Mouse (Mus musculus) layer of hippocampus, postnatal 36 days (tissue): ENCODE measurements around the gene Gm47985. TPM values are rescaled to one million over a fixed set of nuclear protein-coding genes. Genes with fewer than 3 reads are reported as not detected.
"Not testable (repeated sequence)": the region's sequence is repeated elsewhere in the genome, so short reads cannot be mapped to it uniquely, and the experiment has no call there.

Source experiments
- DNase-seq, 2 experiments: peaks; one replicate each; pipeline ENCODE4 v3.0.0; 2022
- total RNA-seq, 2 experiments: library from RNA; stranded (reverse); gene quantifications; 2 replicates each; pipeline ENCODE4 v1.2.3; 2021

Gm47985 gene
- total RNA-seq, 2 experiments from 2014 or later = not detected

DNA sequence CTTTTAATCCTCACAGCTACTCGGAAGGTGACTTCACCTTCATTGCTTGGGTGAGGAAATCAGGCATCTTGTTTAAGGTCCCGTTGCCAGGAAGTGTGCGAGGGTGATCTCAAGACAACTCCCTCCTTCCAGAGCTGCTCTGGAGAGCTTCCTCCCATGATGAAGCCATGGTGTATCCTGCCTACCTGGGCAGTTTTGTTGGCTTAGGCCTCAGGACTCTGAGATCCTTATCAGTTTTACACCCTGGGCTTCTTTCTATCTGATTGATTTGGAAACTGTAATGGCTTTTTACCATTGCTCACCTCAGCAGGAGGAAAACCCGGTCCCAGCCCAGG, 4.4 kb upstream of the Gm47985 start:
- no peak for DNase-seq

DNA sequence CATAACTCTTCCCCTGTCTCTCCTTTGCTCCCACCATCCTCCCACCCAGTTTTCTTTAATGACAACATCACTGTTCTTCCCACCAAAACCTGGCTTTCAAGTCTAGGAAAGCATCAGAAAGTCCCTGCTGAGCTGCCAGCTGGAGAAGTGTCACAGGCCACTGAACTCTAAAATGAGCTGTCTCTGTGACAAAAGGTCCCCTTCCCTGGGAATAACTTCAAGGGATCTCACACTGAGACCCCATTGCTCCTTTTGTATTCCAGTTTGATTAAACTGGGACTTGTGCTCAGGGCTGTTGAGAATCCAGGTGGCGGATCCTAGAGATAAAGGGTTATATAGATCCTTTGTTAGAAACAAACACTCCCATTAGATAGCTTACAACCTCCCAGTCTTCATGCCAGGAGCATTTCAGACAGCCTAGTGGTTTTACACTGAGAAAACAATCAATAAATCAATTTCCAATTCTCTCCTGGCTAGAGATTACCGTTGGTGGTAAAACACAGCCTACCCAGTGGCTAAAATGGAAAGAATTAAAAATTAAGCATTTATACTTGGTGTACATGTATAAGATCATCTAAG, 3.7 kb upstream of the Gm47985 start:
- DNase-seq = no peak

DNA sequence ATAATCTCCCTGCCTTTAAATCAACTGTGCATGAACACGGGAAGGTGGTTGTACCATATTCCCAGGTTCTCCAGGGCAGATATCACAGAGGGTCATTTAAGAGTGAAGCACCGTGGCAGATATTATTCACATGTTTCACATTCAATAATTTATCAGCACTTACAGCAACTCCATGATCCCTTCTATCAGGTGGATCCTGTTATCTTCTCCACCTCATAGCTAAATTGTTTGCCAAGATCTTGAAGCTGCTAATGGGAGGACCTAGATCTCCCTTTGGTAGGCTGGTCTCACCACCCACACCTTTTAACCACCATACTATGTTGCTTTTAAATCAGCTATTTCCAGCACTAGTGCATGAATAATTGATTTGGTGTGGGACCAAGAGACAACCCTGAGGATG, 2.2 kb upstream of the Gm47985 start:
- no peak for DNase-seq

DNA sequence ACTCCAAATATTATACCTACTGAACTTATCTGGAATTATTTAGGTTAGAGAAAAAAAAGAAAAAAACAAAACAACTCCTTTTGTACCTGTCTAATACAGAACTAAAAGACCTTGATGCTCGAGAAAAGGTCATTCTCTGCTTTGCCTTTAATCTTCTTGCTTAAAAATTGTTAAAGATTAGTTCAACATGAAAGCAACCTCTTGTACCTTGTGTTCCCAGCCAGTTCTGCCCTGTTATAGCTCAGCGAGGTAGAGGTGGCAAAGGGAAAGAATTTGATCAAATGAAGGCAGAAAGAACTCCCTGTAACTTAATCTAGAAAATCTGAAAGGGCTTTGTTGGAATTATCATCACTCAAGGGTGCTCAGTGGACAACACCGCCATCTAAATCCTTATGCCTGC, 3.8 kb downstream of the Gm47985 start:
- DNase-seq = not testable (repeated sequence)

DNA sequence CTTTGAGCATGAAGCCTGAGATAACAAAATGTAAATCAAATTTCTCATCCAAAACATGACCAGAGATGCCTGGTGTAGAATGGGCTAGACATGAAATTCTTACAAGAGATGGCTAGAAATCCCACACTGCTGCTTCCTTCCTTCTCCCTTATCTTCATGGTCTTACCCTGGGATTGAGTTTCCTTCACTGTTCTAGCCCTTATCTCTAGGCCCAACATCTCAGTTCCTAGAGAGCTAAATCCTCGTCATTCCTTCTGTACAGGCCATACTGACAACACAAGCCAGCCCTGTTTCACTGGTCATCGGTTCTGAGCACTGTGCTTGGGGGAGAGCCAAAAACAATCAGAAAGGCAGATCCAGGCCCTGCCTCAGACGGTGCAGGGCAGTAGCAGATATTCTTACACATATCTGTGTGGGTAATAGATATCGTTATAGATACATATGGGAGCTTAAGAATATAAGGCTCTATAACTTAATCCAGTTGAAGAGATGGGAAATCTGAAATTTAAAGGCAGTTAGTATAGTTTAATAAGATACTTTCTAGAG, 4.6 kb downstream of the Gm47985 start:
- DNase-seq = not testable (repeated sequence)

DNA sequence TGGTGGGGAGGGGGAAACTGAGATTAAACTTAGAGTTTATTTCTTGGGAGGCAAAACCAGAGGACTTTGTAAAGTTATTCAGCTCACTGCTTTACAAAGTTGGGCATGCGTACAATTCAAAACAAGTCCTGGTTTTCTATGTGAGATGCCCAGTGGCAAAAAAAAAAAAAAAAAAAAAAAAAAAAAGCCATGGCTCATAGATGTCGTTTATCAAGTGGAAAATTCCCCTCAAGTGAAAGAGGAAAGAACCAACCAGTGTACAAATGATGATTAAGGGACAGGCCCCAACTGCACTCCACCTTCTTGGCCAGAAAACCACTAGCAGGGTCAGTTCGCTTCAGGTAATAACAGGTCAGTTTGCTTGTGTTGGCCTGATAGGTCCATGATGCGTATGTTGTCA, 6.1 kb downstream of the Gm47985 start:
- no peak for DNase-seq

DNA sequence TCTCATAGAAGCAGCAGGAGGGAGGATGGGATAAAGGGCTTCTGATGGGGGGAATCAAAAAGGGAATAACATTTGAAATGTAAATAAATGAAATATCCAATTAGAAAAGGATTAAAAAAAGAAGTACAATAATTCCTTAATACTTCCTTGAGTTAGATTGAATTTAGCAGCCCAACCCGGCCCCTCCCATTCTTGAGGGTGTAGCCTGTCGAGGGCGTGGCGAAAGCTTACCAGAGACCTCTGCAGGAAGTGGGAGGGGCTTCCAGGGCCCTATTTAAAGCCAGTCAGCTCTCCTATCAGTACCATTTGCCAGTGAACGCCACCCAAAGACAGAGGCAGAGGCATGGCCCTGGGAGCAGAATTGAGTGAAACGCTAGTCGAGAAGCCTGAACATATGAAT, 9.7 kb downstream of the Gm47985 start, which contains the start of gene Gm8947:
Gene Gm8947 (plus strand): TSS at position 302 of the 400 bp plus-strand sequence.
- not testable (repeated sequence) for DNase-seq

DNA sequence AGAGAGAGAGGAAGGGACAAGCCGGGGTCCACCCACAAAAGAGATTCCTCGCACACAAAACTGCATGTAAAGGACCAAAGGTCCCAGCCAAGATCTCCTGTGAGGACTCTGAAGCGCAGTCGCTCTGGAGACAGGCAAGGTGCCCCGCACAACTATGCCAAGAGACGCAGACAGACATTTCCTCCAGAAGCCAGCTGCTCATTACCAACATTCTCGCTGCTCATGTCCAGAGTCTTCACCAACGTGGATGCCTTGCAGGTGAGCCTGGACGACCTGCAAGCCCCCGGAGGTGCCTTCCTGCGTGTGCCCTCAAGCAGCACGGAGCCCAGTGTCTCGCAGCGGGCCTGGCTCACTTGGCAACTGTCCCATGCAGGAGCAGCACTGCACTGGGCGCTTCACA, 10.4 kb downstream of the Gm47985 start:
- not testable (repeated sequence) for DNase-seq

DNA sequence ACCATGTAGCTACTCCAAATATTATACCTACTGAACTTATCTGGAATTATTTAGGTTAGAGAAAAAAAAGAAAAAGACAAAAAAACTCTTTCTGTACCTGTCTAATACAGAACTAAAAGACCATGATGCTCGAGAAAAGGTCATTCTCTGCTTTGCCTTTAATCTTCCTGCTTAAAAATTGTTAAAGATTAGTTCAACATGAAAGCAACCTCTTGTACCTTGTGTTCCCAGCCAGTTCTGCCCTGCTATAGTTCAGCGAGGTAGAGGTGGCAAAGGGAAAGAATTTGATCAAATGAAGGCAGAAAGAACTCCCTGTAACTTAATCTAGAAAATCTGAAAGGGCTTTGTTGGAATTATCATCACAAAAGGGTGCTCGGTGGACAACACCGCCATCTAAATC, 13.6 kb downstream of the Gm47985 start:
- DNase-seq = not testable (repeated sequence)

DNA sequence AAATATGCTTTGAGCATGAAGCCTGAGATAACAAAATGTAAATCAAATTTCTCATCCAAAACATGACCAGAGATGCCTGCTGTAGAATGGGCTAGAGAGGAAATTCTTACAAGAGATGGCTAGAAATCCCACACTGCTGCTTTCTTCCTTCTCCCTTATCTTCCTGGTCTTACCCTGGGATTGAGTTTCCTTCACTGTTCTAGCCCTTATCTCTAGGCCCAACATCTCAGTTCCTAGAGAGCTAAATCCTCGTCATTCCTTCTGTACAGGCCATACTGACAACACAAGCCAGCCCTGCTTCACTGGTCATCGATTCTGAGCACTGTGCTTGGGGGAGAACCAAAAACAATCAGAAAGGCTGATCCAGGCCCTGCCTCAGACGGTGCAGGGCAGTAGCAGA, 14.4 kb downstream of the Gm47985 start:
- not testable (repeated sequence) for DNase-seq

DNA sequence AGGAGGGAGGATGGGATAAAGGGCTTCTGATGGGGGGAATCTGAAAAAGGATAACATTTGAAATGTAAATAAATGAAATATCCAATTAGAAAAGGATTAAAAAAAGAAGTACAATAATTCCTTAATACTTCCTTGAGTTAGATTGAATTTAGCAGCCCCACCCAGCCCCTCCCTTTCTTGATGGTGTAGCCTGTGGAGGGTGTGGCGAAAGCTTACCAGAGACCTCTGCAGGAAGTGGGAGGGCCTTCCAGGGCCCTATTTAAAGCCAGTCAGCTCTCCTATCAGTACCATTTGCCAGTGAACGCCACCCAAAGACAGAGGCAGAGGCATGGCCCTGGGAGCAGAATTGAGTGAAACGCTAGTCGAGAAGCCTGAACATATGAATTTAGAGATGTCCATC, 15.8 kb downstream of the Gm47985 start, which contains the start of gene Gm47995:
Gene Gm47995 (plus strand): TSS at position 329 of the 400 bp plus-strand sequence.
- not testable (repeated sequence) for DNase-seq

DNA sequence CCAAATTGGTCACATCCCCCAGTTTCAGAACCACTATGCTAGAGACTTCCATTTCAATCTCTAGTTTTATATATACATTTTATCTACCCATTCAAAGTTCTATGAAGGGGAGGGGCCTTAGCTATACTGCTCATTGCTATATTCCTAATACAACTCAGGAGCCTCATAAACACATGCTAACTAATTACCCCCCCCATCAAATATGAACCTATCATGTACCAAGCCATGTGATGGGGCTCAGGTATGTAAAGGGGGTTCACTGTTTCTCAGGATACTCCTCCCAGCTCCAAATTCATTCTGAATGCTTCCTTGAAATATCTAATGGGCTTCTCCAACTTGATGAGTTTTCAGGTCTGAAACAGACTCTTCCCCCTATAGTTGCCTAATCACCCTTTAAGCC, 18.3 kb downstream of the Gm47985 start:
- DNase-seq = not testable (repeated sequence)

DNA sequence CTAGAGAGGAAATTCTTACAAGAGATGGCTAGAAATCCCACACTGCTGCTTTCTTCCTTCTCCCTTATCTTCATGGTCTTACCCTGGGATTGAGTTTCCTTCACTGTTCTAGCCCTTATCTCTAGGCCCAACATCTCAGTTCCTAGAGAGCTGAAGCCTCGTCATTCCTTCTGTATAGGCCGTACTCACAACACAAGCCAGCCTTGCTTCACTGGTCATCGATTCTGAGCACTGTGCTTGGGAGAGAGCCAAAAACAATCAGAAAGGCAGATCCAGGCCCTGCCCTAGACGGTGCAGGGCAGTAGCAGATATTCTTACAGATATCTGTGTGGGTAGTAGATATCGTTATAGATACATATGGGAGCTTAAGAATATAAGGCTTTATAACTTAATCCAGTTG, 20.4 kb downstream of the Gm47985 start:
- not testable (repeated sequence) for DNase-seq

DNA sequence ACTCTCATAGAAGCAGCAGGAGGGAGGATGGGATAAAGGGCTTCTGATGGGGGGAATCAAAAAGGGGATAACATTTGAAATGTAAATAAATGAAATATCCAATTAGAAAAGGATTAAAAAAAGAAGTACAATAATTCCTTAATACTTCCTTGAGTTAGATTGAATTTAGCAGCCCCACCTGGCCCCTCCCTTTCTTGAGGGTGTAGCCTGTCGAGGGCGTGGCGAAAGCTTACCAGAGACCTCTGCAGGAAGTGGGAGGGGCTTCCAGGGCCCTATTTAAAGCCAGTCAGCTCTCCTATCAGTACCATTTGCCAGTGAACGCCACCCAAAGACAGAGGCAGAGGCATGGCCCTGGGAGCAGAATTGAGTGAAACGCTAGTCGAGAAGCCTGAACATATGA, 21.5 kb downstream of the Gm47985 start, which contains the start of gene 3110040M04Rik:
Gene 3110040M04Rik (plus strand): TSS at position 304 of the 400 bp plus-strand sequence.
- DNase-seq = not testable (repeated sequence)

DNA sequence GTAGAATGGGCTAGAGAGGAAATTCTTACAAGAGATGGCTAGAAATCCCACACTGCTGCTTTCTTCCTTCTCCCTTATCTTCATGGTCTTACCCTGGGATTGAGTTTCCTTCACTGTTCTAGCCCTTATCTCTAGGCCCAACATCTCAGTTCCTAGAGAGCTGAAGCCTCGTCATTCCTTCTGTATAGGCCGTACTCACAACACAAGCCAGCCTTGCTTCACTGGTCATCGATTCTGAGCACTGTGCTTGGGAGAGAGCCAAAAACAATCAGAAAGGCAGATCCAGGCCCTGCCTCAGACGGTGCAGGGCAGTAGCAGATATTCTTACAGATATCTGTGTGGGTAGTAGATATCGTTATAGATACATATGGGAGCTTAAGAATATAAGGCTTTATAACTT, 26.2 kb downstream of the Gm47985 start:
- DNase-seq = not testable (repeated sequence)

DNA sequence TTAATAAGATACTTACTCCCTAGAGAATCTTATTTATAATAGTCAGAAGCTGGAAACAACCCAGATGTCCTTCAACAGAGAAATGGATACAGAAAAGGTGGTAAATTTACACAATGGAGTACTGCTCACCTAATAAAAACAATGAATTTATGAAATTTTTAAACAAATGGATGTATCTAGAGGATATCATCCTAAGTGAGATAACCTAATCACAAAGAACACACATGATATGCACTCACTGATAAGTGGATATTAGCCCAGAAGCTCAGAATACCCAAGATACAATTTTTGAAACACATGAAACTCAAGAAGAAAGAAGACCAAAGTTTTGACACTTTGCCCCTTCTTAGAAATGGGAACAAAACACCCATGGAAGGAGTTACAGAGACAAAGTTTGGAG, 26.6 kb downstream of the Gm47985 start:
- not testable (repeated sequence) for DNase-seq

DNA sequence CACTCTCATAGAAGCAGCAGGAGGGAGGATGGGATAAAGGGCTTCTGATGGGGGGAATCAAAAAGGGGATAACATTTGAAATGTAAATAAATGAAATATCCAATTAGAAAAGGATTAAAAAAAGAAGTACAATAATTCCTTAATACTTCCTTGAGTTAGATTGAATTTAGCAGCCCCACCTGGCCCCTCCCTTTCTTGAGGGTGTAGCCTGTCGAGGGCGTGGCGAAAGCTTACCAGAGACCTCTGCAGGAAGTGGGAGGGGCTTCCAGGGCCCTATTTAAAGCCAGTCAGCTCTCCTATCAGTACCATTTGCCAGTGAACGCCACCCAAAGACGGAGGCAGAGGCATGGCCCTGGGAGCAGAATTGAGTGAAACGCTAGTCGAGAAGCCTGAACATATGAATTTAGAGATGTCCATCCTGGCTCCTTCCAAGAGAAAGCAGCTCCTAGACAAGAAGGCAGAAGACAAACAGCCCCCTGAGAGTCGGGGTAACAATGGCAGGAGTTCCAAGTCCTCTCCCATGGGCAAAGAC, 27.6 kb downstream of the Gm47985 start, which contains the start of gene Gm47996:
Gene Gm47996 (plus strand): TSS at position 308 of the 532 bp plus-strand sequence.
- not testable (repeated sequence) for DNase-seq

DNA sequence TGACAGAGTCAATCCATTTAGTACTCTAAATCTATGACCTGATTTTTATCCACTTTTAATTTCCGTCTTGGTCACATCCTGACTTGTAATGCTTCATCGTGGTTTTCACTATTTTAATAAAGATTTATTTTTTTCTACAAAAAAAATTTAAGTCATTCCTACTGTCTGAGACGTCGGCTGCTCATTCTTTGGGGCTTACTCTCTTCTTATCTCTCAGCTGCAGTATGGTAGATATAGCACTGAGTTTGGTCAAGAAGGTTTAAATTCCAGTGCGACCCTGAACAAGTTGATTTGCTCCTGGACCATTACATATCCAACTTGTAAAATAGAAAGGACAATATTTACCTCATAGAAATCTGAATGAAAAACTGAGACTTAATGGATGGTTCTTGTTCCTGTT, 29.3 kb downstream of the Gm47985 start:
- not testable (repeated sequence) for DNase-seq

DNA sequence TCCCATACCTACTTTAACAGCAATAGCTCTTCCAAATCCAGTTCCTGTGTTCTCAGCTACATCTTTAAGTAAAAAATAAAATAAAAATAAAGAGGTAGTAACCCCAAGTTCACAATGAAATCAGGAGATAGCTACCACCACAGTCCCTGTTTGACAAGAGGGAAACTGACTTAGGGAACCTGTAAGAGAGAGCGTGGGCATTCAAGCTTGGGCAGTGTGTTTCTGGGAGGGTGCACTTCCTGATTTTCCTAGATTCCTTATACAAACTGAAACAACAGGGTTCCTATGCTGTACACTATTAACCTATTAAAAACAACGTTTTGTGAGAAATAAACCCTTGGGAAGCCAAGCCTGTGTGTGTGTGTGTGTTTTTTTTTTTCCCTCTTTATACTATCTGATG, 32.5 kb downstream of the Gm47985 start:
- no peak for DNase-seq

DNA sequence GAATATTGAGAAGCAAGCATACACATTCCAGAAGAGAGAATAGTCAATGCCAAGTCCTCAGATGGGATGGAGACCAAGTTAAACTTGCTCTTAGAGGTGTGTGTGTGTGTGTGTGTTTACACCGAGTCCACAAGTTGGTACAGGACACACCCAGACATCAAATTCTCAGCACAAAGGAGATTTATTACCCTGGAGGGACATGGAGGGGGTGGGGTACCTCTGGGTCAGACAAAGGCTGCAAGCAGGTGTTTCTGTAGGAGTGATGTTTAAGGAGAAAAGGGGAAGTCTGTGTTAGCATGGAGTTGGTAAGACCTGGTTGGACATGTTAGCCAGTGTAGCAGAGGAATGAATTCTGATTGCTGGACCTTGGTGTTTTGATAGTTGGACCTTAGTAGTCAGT, 33.6 kb downstream of the Gm47985 start:
- DNase-seq = no peak

DNA sequence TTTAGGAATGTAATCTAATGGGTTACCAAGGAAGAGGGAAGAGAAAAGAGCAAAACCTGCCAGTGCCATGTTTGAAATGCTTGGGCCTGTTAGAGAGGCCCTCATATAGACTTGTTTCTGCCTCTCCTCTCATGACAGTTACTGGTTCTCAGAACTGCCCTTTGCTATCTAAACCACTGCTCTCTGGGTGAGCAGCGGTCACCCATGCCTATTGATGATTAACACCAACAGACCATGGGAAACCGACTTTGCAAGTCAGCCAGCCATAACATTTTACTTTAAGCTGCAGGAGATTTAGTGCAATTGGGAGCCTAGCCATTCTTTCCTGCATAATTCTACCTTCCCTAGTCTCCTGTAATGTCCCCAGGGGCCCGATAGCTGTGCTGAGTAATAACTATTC, 34.1 kb downstream of the Gm47985 start:
- no peak for DNase-seq

DNA sequence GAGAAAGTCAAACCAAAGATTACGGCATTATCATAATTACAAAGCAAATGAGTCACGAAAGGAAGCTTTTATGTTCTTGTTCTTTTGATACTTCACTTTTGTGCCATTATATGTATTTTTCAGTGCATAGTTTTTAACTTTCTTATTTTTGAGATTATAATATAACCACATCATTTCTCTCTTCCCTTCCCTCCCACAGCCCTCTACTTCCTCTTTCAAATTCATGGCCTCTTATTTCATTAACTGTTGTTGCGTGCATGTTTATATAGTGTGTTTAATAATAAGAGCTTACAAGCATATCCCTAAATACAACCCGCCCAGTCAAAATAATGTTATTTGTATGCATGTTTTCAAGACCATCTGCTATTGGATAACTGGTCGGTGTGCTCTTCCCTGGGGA, 36.7 kb downstream of the Gm47985 start:
- DNase-seq = no peak

DNA sequence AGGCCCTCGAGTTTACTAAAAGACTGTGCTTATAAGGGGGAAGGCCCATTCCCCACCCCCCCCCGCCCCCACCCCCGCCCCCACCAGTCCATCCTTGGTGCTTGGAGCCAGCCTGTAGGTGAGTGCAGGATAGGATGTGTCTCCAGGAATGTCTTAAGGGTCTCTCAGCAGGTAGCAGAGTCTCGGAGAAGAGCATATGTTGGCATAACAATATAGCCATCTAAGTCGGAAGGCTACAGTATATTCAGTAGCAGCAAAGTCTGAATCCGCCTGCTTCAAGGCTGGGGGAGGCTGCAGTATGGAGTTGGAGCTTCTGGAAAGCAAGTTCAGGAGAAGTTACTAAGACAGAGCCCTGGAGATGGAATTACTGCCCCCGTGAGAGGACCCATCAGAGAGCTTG, 37.8 kb downstream of the Gm47985 start:
- DNase-seq = no peak
